Mouse (Mus musculus) testis, adult 2 months (tissue): ENCODE measurements around the gene Irgq.

ENCODE experiments used
- CTCF ChIP-seq: fragments of 200-500 bp; IDR thresholded peaks from 2 replicates; pipeline ENCODE4 v1.5.1; 2012; ENCODE audit warnings: low read depth, mild to moderate bottlenecking, inconsistent platforms, low read length, moderate library complexity; ENCODE audit not compliant: control insufficient read depth, insufficient read depth, insufficient replicate concordance
- POLR2A ChIP-seq: fragments of 200-500 bp; IDR thresholded peaks from 2 replicates; pipeline ENCODE4 v1.6.1; 2012; ENCODE audit warnings: low read depth, mild to moderate bottlenecking, inconsistent platforms, low read length, moderate library complexity; ENCODE audit not compliant: control insufficient read depth

GRCm38 (mm10) chr7:24529580-24529979 lies 909 bp upstream of the Irgq start:
- no peak for TF ChIP-seq POLR2A
- no peak for TF ChIP-seq CTCF
